Mouse (Mus musculus): Measurements from ENCODE around the gene Arl13b. TPM values are rescaled to one million over a fixed set of nuclear protein-coding genes. Genes with fewer than 3 reads are reported as not detected.

Arl13b gene
- polyA plus RNA-seq (2014; fragmentation: Nextera tagmentation; extraction: Ambion mirVana): 16.0 and 17.9 TPM in 2 replicates

DNA sequence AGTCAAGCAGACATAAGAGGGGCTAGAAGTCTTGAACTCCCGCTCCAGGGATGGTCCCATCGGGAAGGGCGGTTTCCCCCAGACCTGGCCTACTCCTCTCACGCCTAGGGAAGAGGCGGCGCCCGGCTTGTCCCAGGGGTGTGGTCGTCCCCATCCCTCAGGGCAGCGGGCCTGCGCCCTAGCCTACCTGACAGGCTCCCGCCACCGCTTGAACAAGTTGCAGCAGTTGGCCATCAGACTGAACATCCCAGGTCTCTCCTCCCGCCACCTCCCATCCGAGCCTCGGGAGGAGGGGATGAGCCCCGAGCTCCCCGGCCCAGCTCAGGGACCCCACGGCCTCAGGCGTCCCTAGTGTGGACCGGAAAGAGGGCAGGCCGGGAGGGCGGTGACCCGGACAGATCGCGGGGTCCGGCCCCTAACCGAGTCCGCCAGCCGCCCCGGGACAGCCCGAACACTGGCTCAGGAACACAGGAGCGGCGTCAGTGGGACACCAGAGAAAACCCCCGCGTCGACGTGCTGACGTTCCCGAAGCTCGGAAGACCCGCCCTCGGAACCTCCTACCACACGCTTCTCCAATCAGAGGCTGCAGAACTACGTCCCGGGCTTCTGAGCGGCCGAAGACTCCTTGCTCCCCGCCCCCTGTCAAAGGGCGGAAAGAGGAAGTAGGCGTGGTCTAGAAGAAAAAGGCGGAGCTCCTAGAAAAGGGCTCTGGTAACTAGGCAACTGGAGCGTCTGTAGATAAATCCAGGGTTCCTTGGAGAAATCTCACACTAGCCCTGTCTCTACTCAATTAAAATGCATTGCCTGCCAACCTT is at the start of gene Arl13b:
Gene Arl13b, minus strand, starts transcription at position 543 of the 815 bp plus-strand sequence.
- Histone ChIP-seq H3K9me3 (ENCODE audit: control insufficient read depth, low read length) (no peaks in the 10 kb centered on the region), H3K9ac (peak within 1 kb of the TSS; percentile 88), H3K36me3 (replicated peaks; ENCODE audit: control insufficient read depth, insufficient read depth) (no peaks in the 10 kb centered on the region), H3K4me1 (replicated peaks; ENCODE audit: control insufficient read depth, insufficient read depth, low read length) (peaks cover 25% of the 10 kb centered on the region), H3K27ac (peak within 1 kb of the TSS; percentile 69), H3K4me3 (replicated peaks; ENCODE audit: low read length) (peak within 1 kb of the TSS; percentile 96), H3K27me3 (ENCODE audit: control insufficient read depth, insufficient read depth, low read length) (no peaks in the 10 kb centered on the region), H3K4me2 (replicated peaks) (peak within 1 kb of the TSS; percentile 90)
- DNase-seq (ENCODE audit: low spot score) (peak; percentile 97), ATAC-seq (ENCODE audit: low FRiP score) (peak; percentile 100)
- under 1% methylated on average over 51 of the region's 52 CpGs for WGBS

- DNase-seq (ENCODE audit: low spot score) (no peak), ATAC-seq (ENCODE audit: low FRiP score) (no peak)
- H3K9ac ChIP-seq: no peak overlapping the region
- no peaks in the 10 kb centered on the region for H3K36me3 ChIP-seq (replicated peaks; ENCODE audit: control insufficient read depth, insufficient read depth)
- WGBS: 85% methylated on average over 3 of the region's 3 CpGs
- no peaks in the 10 kb centered on the region for H3K4me1 ChIP-seq (replicated peaks; ENCODE audit: control insufficient read depth, insufficient read depth, low read length)
- H3K9me3 ChIP-seq (ENCODE audit: control insufficient read depth, low read length): no peaks in the 10 kb centered on the region
- no peak overlapping the region for H3K27ac ChIP-seq
- no peaks in the 10 kb centered on the region for H3K27me3 ChIP-seq (ENCODE audit: control insufficient read depth, insufficient read depth, low read length)
- H3K4me3 ChIP-seq (replicated peaks; ENCODE audit: low read length): no peak overlapping the region
- no peak overlapping the region for H3K4me2 ChIP-seq (replicated peaks)
Observed at GRCm38 (mm10) chr16:62895824-62896223, 49.0 kb upstream of the Arl13b start.

DNA sequence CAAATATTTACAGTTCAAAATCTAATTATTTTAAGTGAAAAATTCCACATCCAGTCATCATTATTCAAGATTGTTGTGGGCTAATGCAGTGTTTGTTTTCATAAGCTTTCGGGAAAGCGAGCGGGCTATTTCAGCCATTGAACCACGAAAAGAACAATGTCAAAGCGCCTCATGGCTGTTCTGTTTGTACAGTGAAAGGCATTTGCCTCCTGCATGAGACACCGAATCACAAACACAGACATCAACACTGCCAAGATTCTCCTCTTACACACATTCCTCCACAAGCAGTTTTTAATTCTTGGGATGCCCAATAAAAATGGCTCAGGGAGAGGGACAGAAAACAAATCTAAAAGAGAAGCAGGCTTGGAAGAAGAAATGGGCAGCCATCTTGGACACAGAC is 27.2 kb upstream of the Arl13b start:
- ATAC-seq (ENCODE audit: low FRiP score) (no peak), DNase-seq (ENCODE audit: low spot score) (no peak)
- H3K4me3 ChIP-seq (replicated peaks; ENCODE audit: low read length): no peak overlapping the region
- no peak overlapping the region for H3K27ac ChIP-seq
- H3K4me1 ChIP-seq (replicated peaks; ENCODE audit: control insufficient read depth, insufficient read depth, low read length): no peaks in the 10 kb centered on the region
- no peak overlapping the region for H3K4me2 ChIP-seq (replicated peaks)
- 84% methylated on average over 6 of the region's 6 CpGs for WGBS
- no peaks in the 10 kb centered on the region for H3K27me3 ChIP-seq (ENCODE audit: control insufficient read depth, insufficient read depth, low read length)
- no peaks in the 10 kb centered on the region for H3K36me3 ChIP-seq (replicated peaks; ENCODE audit: control insufficient read depth, insufficient read depth)
- H3K9ac ChIP-seq: no peak overlapping the region
- H3K9me3 ChIP-seq (ENCODE audit: control insufficient read depth, low read length): no peaks in the 10 kb centered on the region

- DNase-seq (ENCODE audit: low spot score): no peak
- Histone ChIP-seq H3K4me3 (replicated peaks; ENCODE audit: low read length) (no peak overlapping the region), H3K4me1 (replicated peaks; ENCODE audit: control insufficient read depth, insufficient read depth, low read length) (no peaks in the 10 kb centered on the region), H3K27ac (no peak overlapping the region), H3K4me2 (replicated peaks) (no peak overlapping the region), H3K9me3 (ENCODE audit: control insufficient read depth, low read length) (no peaks in the 10 kb centered on the region), H3K9ac (no peak overlapping the region), H3K36me3 (replicated peaks; ENCODE audit: control insufficient read depth, insufficient read depth) (no peaks in the 10 kb centered on the region), H3K27me3 (ENCODE audit: control insufficient read depth, insufficient read depth, low read length) (no peaks in the 10 kb centered on the region)
- 65% methylated on average over 4 of the region's 4 CpGs for WGBS
- ATAC-seq (ENCODE audit: low FRiP score): no peak
Observed at GRCm38 (mm10) chr16:62873180-62873579, 26.3 kb upstream of the Arl13b start.

DNA sequence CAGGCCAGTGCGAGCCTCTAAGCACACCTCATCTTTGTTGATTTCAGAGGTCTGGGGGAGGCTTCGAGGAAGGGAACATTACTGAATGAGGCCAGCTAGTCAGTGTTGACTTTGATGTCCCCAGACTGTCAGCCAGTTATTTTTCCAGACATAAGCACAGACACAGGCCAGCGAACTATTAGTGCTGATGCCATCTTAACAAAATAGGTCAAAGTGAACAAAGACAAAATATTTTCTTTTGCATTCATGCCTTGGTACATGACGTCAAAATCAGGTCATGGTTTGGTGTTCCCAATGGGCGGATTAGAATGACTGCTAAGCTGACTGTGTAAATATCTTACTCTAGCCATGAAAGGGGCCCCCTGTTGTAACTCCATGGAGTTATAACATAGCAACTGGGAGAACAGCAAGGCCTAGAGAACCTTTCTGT is 25.9 kb upstream of the Arl13b start:
- DNase-seq (ENCODE audit: low spot score): no peak
- H3K4me3 ChIP-seq (replicated peaks; ENCODE audit: low read length): no peak overlapping the region
- no peak overlapping the region for H3K9ac ChIP-seq
- H3K4me1 ChIP-seq (replicated peaks; ENCODE audit: control insufficient read depth, insufficient read depth, low read length): no peaks in the 10 kb centered on the region
- H3K27me3 ChIP-seq (ENCODE audit: control insufficient read depth, insufficient read depth, low read length): no peaks in the 10 kb centered on the region
- no peak overlapping the region for H3K4me2 ChIP-seq (replicated peaks)
- ATAC-seq (ENCODE audit: low FRiP score): no peak
- no peak overlapping the region for H3K27ac ChIP-seq
- H3K36me3 ChIP-seq (replicated peaks; ENCODE audit: control insufficient read depth, insufficient read depth): no peaks in the 10 kb centered on the region
- H3K9me3 ChIP-seq (ENCODE audit: control insufficient read depth, low read length): no peaks in the 10 kb centered on the region
- WGBS: 64% methylated on average over 5 of the region's 5 CpGs

- Histone ChIP-seq H3K27me3 (ENCODE audit: control insufficient read depth, insufficient read depth, low read length) (no peaks in the 10 kb centered on the region), H3K9me3 (ENCODE audit: control insufficient read depth, low read length) (no peaks in the 10 kb centered on the region), H3K27ac (no peak overlapping the region), H3K36me3 (replicated peaks; ENCODE audit: control insufficient read depth, insufficient read depth) (no peaks in the 10 kb centered on the region), H3K4me1 (replicated peaks; ENCODE audit: control insufficient read depth, insufficient read depth, low read length) (no peaks in the 10 kb centered on the region), H3K9ac (no peak overlapping the region), H3K4me2 (replicated peaks) (no peak overlapping the region), H3K4me3 (replicated peaks; ENCODE audit: low read length) (no peak overlapping the region)
- 58% methylated on average over 6 of the region's 6 CpGs for WGBS
- ATAC-seq (ENCODE audit: low FRiP score) (no peak), DNase-seq (ENCODE audit: low spot score) (no peak)
Observed at GRCm38 (mm10) chr16:62861455-62861854, 14.6 kb upstream of the Arl13b start.

GRCm38 (mm10) chr16:62860140-62860539 is 13.3 kb upstream of the Arl13b start:
- no peaks in the 10 kb centered on the region for H3K36me3 ChIP-seq (replicated peaks; ENCODE audit: control insufficient read depth, insufficient read depth)
- H3K4me1 ChIP-seq (replicated peaks; ENCODE audit: control insufficient read depth, insufficient read depth, low read length): no peaks in the 10 kb centered on the region
- ATAC-seq (ENCODE audit: low FRiP score) (no peak), DNase-seq (ENCODE audit: low spot score) (no peak)
- no peak overlapping the region for H3K27ac ChIP-seq
- no peak overlapping the region for H3K4me3 ChIP-seq (replicated peaks; ENCODE audit: low read length)
- H3K27me3 ChIP-seq (ENCODE audit: control insufficient read depth, insufficient read depth, low read length): no peaks in the 10 kb centered on the region
- 86% methylated on average over 1 of the region's 1 CpGs for WGBS
- no peak overlapping the region for H3K4me2 ChIP-seq (replicated peaks)
- no peaks in the 10 kb centered on the region for H3K9me3 ChIP-seq (ENCODE audit: control insufficient read depth, low read length)
- no peak overlapping the region for H3K9ac ChIP-seq

GRCm38 (mm10) chr16:62858018-62858417 is 11.2 kb upstream of the Arl13b start:
- WGBS: 82% methylated on average over 1 of the region's 1 CpGs
- no peaks in the 10 kb centered on the region for H3K9me3 ChIP-seq (ENCODE audit: control insufficient read depth, low read length)
- no peak for DNase-seq (ENCODE audit: low spot score)
- H3K9ac ChIP-seq: no peak overlapping the region
- H3K27me3 ChIP-seq (ENCODE audit: control insufficient read depth, insufficient read depth, low read length): no peaks in the 10 kb centered on the region
- no peaks in the 10 kb centered on the region for H3K4me1 ChIP-seq (replicated peaks; ENCODE audit: control insufficient read depth, insufficient read depth, low read length)
- H3K27ac ChIP-seq: no peak overlapping the region
- H3K4me3 ChIP-seq (replicated peaks; ENCODE audit: low read length): no peak overlapping the region
- no peak for ATAC-seq (ENCODE audit: low FRiP score)
- H3K36me3 ChIP-seq (replicated peaks; ENCODE audit: control insufficient read depth, insufficient read depth): no peaks in the 10 kb centered on the region
- H3K4me2 ChIP-seq (replicated peaks): no peak overlapping the region

DNA sequence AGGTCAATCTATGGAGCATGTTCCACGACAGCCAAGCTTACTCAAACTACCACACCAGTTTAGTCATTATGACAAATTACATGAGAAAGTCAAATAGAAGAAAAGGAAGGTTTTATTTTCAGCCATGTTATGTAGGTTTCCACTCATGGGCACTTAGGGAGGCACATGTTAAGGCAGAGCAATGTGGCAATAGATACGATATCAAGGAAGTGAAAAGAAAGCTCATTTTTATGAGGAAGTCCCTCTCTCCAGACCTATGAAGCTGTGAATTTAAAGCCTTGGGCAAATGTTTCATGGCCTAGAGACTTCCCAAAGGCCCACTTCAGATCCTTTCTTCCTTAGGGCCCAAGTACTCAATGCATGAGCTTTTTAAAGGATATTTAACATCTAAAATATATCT is 10.7 kb upstream of the Arl13b start:
- no peak overlapping the region for H3K9ac ChIP-seq
- H3K4me1 ChIP-seq (replicated peaks; ENCODE audit: control insufficient read depth, insufficient read depth, low read length): no peaks in the 10 kb centered on the region
- no peaks in the 10 kb centered on the region for H3K27me3 ChIP-seq (ENCODE audit: control insufficient read depth, insufficient read depth, low read length)
- WGBS: 91% methylated on average over 2 of the region's 2 CpGs
- no peak overlapping the region for H3K27ac ChIP-seq
- H3K9me3 ChIP-seq (ENCODE audit: control insufficient read depth, low read length): no peaks in the 10 kb centered on the region
- DNase-seq (ENCODE audit: low spot score) (no peak), ATAC-seq (ENCODE audit: low FRiP score) (no peak)
- H3K4me3 ChIP-seq (replicated peaks; ENCODE audit: low read length): no peak overlapping the region
- H3K36me3 ChIP-seq (replicated peaks; ENCODE audit: control insufficient read depth, insufficient read depth): no peaks in the 10 kb centered on the region
- H3K4me2 ChIP-seq (replicated peaks): no peak overlapping the region
